Mouse (Mus musculus) liver, postnatal 0 days (tissue): ENCODE results near the gene Mecr. TPM values are rescaled to one million over a fixed set of nuclear protein-coding genes. Genes with fewer than 3 reads are reported as not detected.
A peak's percentile ranks its signal among the peaks of the same experiment; 100 is the strongest.

Experiments
- ATAC-seq: fragments of 200-750 bp; cut with Nextera tagmentation; 2 replicates; pipeline ENCODE4 v1.8.0; 2017; ENCODE audit warnings: mild to moderate bottlenecking, moderate library complexity
- DNase-seq: peaks from one replicate; pipeline ENCODE4 v3.0.0-alpha.2; 2016
- H3K27ac ChIP-seq: fragments of 300-500 bp; sonication (generic); 2 replicates; pipeline ENCODE4 v1.5.1; 2014; ENCODE audit warnings: antibody characterized with exemption, moderate library complexity, mild to moderate bottlenecking, low read depth
- H3K27me3 ChIP-seq: fragments of 300-500 bp; sonication (generic); 2 replicates; pipeline ENCODE4 v1.6.1; 2014; ENCODE audit warnings: low read length, control low read depth, mixed read lengths; ENCODE audit not compliant: insufficient read depth
- H3K36me3 ChIP-seq: fragments of 300-500 bp; sonication (generic); replicated peaks from 2 replicates; pipeline ENCODE4 v1.6.1; 2014; ENCODE audit warnings: mild to moderate bottlenecking, control low read depth, low read length, moderate library complexity, mixed read lengths; ENCODE audit not compliant: insufficient read depth
- H3K4me1 ChIP-seq: fragments of 300-500 bp; sonication (generic); 2 replicates; pipeline ENCODE4 v1.6.1; 2014; ENCODE audit warnings: antibody characterized with exemption, mild to moderate bottlenecking, control low read depth; ENCODE audit not compliant: insufficient read depth
- H3K4me2 ChIP-seq: fragments of 300-500 bp; sonication (generic); 2 replicates; pipeline ENCODE4 v1.6.1; 2014; ENCODE audit warnings: low read depth, mild to moderate bottlenecking, low read length, moderate library complexity, mixed read lengths
- H3K4me3 ChIP-seq: fragments of 300-500 bp; sonication (generic); 2 replicates; pipeline ENCODE4 v1.5.1; 2014; ENCODE audit warnings: low read depth, low read length
- H3K9ac ChIP-seq: fragments of 300-500 bp; sonication (generic); replicated peaks from 2 replicates; pipeline ENCODE4 v1.6.1; 2014; ENCODE audit warnings: mild to moderate bottlenecking, moderate library complexity
- H3K9me3 ChIP-seq: fragments of 300-500 bp; sonication (generic); 2 replicates; pipeline ENCODE4 v1.6.1; 2016; ENCODE audit warnings: mild to moderate bottlenecking, control low read depth, low read length, mixed read lengths
- CTCF ChIP-seq: sonication (generic); IDR thresholded peaks from 2 replicates; pipeline ENCODE4 v1.5.1; 2016; ENCODE audit warnings: antibody characterized with exemption, low read depth
- EP300 ChIP-seq: IDR thresholded peaks from 2 replicates; pipeline ENCODE4 v1.6.1; 2016; ENCODE audit warnings: antibody characterized with exemption, low read depth, mild to moderate bottlenecking
- WGBS: fragments of 180-500 bp; shearing (Covaris S2); extraction: QIAGEN DNeasy Blood & Tissue Kit; methylation state at CpG from one replicate; pipeline ENCODE4 v1.1.7; 2014; ENCODE audit not compliant: insufficient replicate concordance; 5-methylcytosine and 5-hydroxymethylcytosine counted together
- polyA plus RNA-seq: library from polyadenylated mRNA; unstranded; fragments of >200 nt; fragmentation: Nextera tagmentation; extraction: Ambion mirVana; gene quantifications from 2 replicates; pipeline ENCODE4 v1.2.1, GENCODE M21; 2015

Gene Mecr
- polyA plus RNA-seq, 1 experiment from 2014 or later = 30.0 TPM

DNA sequence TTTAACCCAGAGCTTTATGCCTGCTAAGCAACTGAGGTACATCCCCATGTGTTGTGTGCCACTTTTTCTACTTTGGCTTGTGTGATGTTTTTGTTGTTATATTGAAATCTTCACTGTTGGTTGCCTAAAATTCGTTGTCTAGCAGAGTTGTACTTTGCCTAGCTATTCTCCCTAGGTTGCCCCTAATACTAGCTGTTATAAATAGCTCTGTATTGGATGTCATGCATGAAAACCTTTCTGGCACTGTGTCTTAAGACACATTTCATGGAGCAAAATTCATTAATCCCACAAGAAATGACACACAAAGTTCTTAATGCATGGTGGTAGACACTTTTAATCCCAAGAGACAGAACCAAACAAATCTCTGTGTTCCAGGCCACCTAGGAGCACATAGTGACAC lies 36.4 kb downstream of the Mecr start:
- no peak overlapping the region for H3K27ac ChIP-seq
- ATAC-seq (no peak), DNase-seq (no peak)
- no peak overlapping the region for H3K4me2 ChIP-seq
- no peaks in the 10 kb centered on the region for H3K27me3 ChIP-seq
- H3K9ac ChIP-seq = peak overlapping the region; percentile 13; the same call in 1 of the 2 replicates
- H3K4me3 ChIP-seq = no peak overlapping the region
- no peaks in the 10 kb centered on the region for H3K9me3 ChIP-seq
- TF ChIP-seq EP300 = no peak
- no peak for TF ChIP-seq CTCF
- 69% methylated on average over 1 of the region's 1 CpGs for WGBS
- H3K4me1 ChIP-seq = peaks cover 46% of the 10 kb centered on the region
- H3K36me3 ChIP-seq = peaks cover 9% of the 10 kb centered on the region

DNA sequence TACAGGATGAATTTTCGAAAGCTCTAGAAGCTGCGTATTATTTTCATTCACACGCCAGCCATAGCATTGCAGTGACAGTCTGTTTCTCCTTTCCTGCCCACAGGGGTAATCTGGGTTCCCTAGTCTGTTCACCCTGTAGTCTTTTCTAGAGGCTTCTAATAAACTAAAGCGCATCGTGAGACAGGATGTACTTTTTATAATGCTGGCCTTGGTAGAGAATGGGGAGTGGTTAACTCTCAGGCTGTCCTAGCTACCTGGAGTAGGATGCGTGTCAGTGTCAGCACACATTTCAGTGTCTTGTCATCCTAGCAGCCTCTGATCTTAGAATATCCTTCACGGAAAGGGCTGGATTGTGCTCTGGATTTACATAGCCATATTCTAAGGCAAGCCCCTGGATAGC lies 38.0 kb downstream of the Mecr start:
- Histone ChIP-seq H3K27me3 (no peaks in the 10 kb centered on the region), H3K9me3 (no peaks in the 10 kb centered on the region), H3K4me2 (no peak overlapping the region), H3K36me3 (peaks cover 25% of the 10 kb centered on the region), H3K27ac (no peak overlapping the region), H3K4me1 (peaks cover 38% of the 10 kb centered on the region), H3K4me3 (no peak overlapping the region), H3K9ac (no peak overlapping the region)
- TF ChIP-seq EP300 (no peak), CTCF (no peak)
- no peak for ATAC-seq
- DNase-seq = no peak
- 82% methylated on average over 7 of the region's 7 CpGs for WGBS

DNA sequence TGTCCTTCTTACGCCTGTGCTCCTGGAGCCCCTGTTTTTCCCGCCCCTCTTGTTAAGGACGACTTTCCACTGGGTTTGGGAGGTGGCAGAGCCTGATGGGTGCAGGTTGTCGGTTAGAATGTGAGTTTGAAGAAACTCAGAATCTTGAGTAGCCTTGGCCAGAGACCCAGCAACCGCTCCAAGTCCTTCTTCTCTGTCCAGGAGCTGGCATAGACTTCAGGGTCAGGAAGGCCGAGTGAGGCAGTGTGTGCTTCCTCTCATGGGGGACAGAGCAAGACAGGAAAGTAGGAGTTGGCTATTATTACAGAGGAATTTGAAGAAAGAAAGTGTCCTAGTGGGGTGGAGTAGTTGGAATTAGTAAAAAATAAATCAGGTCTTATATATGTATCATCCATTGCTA lies 40.3 kb downstream of the Mecr start:
- Histone ChIP-seq H3K4me3 (no peak overlapping the region), H3K9ac (no peak overlapping the region), H3K36me3 (peaks cover 35% of the 10 kb centered on the region), H3K4me2 (no peak overlapping the region), H3K9me3 (no peaks in the 10 kb centered on the region), H3K27ac (no peak overlapping the region), H3K27me3 (no peaks in the 10 kb centered on the region), H3K4me1 (peaks cover 36% of the 10 kb centered on the region)
- DNase-seq (no peak), ATAC-seq (no peak)
- TF ChIP-seq EP300 (no peak), CTCF (no peak)
- 82% methylated on average over 6 of the region's 6 CpGs for WGBS

DNA sequence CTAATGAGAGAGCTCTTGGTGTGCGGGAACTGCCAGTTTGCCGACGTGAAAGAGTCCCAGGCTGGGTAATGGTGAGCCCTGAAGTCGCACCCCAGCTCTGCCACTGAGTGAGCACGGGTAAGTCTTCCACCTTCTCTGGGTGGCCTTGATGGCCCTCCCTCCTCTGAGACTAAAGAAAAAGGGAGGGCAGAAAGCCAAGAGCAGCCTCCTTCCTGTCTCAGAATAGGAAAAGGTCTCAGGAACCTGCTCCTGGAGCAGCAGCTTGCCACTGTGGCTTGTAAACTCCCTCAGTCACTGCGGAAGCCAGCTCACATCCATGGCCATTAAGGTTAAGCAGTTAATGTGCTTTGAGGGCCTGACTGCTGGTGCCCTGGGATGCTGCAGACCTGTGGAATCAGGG lies 42.1 kb downstream of the Mecr start:
- Histone ChIP-seq H3K4me3 (no peak overlapping the region), H3K4me1 (peaks cover 27% of the 10 kb centered on the region), H3K36me3 (peaks cover 49% of the 10 kb centered on the region)

DNA sequence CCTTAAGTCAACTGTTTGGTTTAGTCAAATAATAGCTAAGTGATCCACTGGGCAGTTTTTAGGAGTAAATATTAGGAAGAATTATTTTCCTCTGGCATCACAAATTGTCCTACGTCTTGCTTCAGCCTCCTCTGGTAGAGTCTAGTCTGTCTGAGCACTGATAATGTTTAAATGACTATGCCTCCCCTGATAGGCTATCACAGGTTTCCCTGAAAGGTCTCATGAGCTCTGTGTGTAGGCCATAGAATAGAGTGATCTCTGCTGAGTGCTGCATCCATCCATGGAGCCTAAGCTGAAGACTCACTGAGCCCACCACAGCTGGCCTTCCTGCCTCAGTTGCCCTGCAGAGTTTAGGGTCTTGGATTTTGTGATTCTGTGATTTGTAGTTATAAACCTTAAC lies 45.3 kb downstream of the Mecr start:
- no peaks in the 10 kb centered on the region for H3K9me3 ChIP-seq
- peaks cover 12% of the 10 kb centered on the region for H3K4me1 ChIP-seq
- no peak overlapping the region for H3K4me2 ChIP-seq
- TF ChIP-seq EP300 (no peak), CTCF (no peak)
- peaks cover 71% of the 10 kb centered on the region for H3K36me3 ChIP-seq
- no peak overlapping the region for H3K4me3 ChIP-seq
- no peak overlapping the region for H3K9ac ChIP-seq
- H3K27ac ChIP-seq = 0 out of 2 replicates have a peak overlapping the region, but pooled peaks have one; percentile 1
- DNase-seq (no peak), ATAC-seq (no peak)
- H3K27me3 ChIP-seq = no peaks in the 10 kb centered on the region
- WGBS = 34% methylated on average over 1 of the region's 1 CpGs

More for the DNA sequence above, 42.1 kb downstream of the Mecr start:
- DNase-seq = no peak
- no peaks in the 10 kb centered on the region for H3K27me3 ChIP-seq
- no peak for ATAC-seq
- TF ChIP-seq EP300 (no peak), CTCF (no peak)
- no peak overlapping the region for H3K9ac ChIP-seq
- no peak overlapping the region for H3K4me2 ChIP-seq
- H3K27ac ChIP-seq = no peak overlapping the region
- 83% methylated on average over 6 of the region's 6 CpGs for WGBS
- H3K9me3 ChIP-seq = no peaks in the 10 kb centered on the region

DNA sequence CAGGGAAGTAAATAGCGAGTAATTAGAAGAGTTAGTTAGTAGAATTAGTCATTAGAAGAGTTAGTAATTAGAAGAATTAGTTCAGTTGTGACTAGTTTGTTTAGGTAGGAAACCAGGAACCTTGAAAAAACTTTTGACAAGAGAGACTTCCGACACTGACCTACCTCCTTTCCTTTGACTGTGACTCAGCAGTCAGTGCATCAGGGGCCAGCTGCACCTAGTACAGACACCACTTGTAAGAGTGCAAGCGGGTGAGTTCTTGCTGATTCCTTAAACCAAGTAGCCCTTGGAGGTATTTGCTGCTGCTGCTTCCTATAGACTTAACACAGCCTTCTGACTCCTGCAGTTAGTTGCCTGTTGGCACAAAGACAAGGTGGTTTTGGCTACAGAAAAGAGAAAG lies 47.4 kb downstream of the Mecr start:
- 70% methylated on average over 3 of the region's 3 CpGs for WGBS
- Histone ChIP-seq H3K4me2 (no peak overlapping the region), H3K36me3 (peaks cover 73% of the 10 kb centered on the region), H3K9me3 (no peaks in the 10 kb centered on the region), H3K9ac (no peak overlapping the region), H3K27ac (no peak overlapping the region), H3K4me3 (no peak overlapping the region), H3K4me1 (peaks cover 10% of the 10 kb centered on the region; the same call in 1 of the 2 replicates), H3K27me3 (no peaks in the 10 kb centered on the region)
- ATAC-seq (no peak), DNase-seq (no peak)
- TF ChIP-seq EP300 (no peak), CTCF (no peak)

DNA sequence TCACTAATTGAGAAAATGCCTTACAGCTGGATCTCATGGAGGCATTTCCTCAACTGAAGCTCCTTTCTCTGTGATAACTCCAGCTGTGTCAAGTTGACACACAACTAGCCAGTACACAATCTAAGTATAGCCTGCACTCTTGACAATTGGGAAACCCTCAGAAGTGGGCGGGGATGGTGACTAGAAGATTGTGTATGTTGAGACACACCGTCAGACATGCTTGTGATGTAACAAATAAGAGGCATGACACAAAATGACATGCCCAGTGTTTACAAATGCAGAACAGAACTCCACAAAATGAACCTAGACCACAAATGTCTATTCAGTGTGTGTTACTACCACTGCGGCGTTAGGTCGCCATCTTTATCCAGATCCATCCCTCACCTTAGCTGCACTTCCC lies 53.8 kb downstream of the Mecr start:
- DNase-seq = no peak
- Histone ChIP-seq H3K36me3 (peaks cover 78% of the 10 kb centered on the region), H3K27ac (peak overlapping the region; percentile 82), H3K9ac (no peak overlapping the region), H3K4me1 (peaks cover 9% of the 10 kb centered on the region), H3K9me3 (no peaks in the 10 kb centered on the region), H3K4me2 (no peak overlapping the region), H3K4me3 (no peak overlapping the region), H3K27me3 (no peaks in the 10 kb centered on the region)
- WGBS = 79% methylated on average over 5 of the region's 5 CpGs
- TF ChIP-seq CTCF = no peak
- TF ChIP-seq EP300 = no peak
- ATAC-seq = peak; percentile 5; the same call in 1 of the 2 replicates
